Mouse (Mus musculus) olfactory bulb, adult 2 months (tissue): ENCODE results near the gene Exosc7.

ENCODE experiments used
- CTCF ChIP-seq: fragments of 200-500 bp; IDR thresholded peaks from 2 replicates; pipeline ENCODE4 v1.5.1; 2012; ENCODE audit warnings: low read depth, mild to moderate bottlenecking, low read length, moderate library complexity; ENCODE audit not compliant: insufficient read depth
- POLR2A ChIP-seq: fragments of 200-500 bp; IDR thresholded peaks from 2 replicates; pipeline ENCODE4 v1.6.1; 2012; ENCODE audit warnings: mild to moderate bottlenecking, low read depth, low read length, moderate library complexity; ENCODE audit not compliant: insufficient read depth

GRCm38 (mm10) chr9:123127663-123128062 is 14.6 kb downstream of the Exosc7 start:
- TF ChIP-seq POLR2A (no peak), CTCF (no peak)
